Mouse (Mus musculus): Measurements from ENCODE around the gene Herc1. TPM values are rescaled to one million over a fixed set of nuclear protein-coding genes. Genes with fewer than 3 reads are reported as not detected.
"Not testable (repeated sequence)": the region's sequence is repeated elsewhere in the genome, so short reads cannot be mapped to it uniquely, and the experiment has no call there.

Herc1 gene
- polyA plus RNA-seq, 1 experiment, result 64.5 TPM

DNA sequence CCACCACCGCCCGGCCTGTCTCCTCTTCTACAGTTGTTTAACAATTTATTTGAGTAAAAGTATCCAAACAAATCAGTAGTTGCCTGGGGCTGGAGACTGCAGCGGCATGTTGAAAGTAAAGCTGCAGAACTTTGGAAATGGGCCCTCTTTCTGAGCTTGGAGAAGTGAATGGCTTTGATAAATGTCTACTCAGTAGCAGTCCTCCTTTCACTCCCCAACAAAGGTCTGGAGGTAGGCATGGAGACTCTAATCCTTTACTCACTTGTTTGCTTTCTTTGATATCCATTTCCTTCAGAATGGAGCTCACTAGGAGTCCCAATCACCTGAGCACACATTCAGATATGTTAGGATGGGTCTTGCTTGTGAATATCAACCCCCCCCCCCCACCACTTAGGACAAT is 20.1 kb downstream of the Herc1 start:
- peaks cover 4% of the 10 kb centered on the region; the same call in 1 of the 2 replicates for H3K4me1 ChIP-seq (ENCODE audit: control insufficient read depth, insufficient read depth, low read length)
- H3K4me3 ChIP-seq (ENCODE audit: insufficient read depth, low read length), result no peak overlapping the region
- no peak for TF ChIP-seq CTCF (IDR thresholded peaks at IDR 0.05; ENCODE audit: extremely low read depth, insufficient read depth, low read length)
- H3K27ac ChIP-seq (ENCODE audit: insufficient read depth, low read length), result no peak overlapping the region

DNA sequence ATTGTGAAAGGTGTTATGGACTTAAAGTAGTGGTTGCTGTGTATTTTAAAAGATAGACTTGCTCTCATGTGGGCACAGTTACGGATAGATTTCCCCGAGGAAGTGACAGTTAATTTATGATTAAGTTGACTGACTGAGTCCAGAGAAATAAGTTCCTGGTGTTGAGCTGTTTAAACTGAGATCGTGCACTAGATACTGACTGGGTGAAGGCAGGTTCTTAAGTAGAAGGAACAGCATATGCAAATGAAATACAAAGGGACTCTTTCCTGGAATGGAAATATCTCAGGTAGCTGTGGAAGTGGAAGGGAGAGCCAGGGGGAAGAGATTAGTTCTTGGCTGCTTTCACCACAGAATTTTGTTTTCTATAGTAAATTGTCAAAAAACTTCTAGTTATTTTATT is 20.6 kb downstream of the Herc1 start:
- H3K4me1 ChIP-seq (ENCODE audit: control insufficient read depth, insufficient read depth, low read length), result peaks cover 4% of the 10 kb centered on the region; the same call in 1 of the 2 replicates
- H3K27ac ChIP-seq (ENCODE audit: insufficient read depth, low read length), result no peak overlapping the region
- TF ChIP-seq POLR2A (IDR thresholded peaks at IDR 0.05; ENCODE audit: extremely low read depth, insufficient read depth, low read length), result no peak
- no peak for TF ChIP-seq CTCF (IDR thresholded peaks at IDR 0.05; ENCODE audit: extremely low read depth, insufficient read depth, low read length)
- H3K4me3 ChIP-seq (ENCODE audit: insufficient read depth, low read length), result no peak overlapping the region

DNA sequence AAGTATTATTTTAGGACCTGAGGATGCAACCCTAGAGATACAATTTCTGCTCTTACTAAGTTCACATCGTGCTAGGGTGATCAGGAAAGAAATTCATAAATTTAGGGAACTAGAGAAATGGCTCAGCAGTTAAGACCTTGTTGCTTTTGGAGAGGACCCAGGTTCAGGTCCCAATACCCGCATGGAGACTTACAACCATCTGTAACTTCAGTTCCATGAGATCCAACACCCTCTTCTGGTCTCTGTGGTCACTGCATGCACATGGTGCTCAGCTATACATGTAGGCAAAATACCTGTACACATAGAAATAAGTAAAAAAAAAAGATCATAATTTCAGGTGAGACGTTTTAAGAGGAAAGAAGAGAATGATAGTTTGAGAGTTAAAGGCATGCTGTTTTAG is 23.2 kb downstream of the Herc1 start:
- TF ChIP-seq CTCF (IDR thresholded peaks at IDR 0.05; ENCODE audit: extremely low read depth, insufficient read depth, low read length), result no peak
- no peak for TF ChIP-seq POLR2A (IDR thresholded peaks at IDR 0.05; ENCODE audit: extremely low read depth, insufficient read depth, low read length)
- Histone ChIP-seq H3K27ac (ENCODE audit: insufficient read depth, low read length) (no peak overlapping the region), H3K4me3 (ENCODE audit: insufficient read depth, low read length) (no peak overlapping the region), H3K4me1 (ENCODE audit: control insufficient read depth, insufficient read depth, low read length) (peaks cover 3% of the 10 kb centered on the region; the same call in 1 of the 2 replicates)

DNA sequence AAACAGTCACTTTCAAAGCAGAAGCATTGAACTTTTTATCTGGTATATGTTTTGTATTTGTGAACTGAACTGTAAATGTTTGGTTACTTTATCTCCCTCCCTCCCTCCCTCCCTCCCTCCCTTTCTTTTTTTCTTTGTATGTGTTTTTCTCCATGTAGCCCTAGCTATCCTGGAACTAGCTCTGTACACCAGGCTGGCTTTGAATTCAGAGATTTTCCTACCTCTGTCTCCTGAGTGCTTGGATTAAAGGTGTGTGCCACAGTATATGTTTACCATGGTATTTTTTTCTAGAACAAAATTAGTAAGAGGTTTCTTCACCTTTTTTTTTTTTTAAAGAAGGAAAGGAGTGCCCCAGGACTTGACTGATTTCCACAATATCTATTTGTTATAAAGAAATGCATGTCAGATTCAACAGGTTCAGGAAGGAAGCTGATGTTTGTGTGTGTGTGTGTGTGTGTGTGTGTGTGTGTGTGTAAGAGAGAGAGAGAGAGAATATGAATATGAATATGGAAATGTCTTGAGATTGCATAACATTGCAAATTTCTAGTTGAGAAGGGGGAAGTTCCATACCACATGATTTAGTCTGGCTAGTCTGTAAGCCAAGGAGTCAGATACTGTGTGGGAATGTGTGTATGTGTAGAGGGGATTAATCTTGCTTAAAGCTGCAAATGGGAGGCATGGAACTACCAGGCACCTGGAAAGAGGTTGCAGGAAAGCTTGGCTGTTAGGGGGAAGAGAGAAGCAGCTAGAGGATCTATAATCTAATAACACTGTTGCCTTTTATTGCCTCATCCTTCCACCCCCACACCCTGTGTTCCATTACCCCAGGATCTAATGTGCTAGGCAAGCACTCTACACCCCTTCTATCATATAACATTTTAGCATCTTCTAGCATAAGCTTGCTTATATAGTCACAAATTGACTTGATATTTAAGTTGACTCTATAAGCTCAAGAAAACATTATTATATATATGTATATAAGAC is 24.5 kb downstream of the Herc1 start:
- Histone ChIP-seq H3K27ac (ENCODE audit: insufficient read depth, low read length) (no peak overlapping the region), H3K4me1 (ENCODE audit: control insufficient read depth, insufficient read depth, low read length) (peaks cover 3% of the 10 kb centered on the region; the same call in 1 of the 2 replicates), H3K4me3 (ENCODE audit: insufficient read depth, low read length) (no peak overlapping the region)
- no peak for TF ChIP-seq CTCF (IDR thresholded peaks at IDR 0.05; ENCODE audit: extremely low read depth, insufficient read depth, low read length)
- no peak for TF ChIP-seq POLR2A (IDR thresholded peaks at IDR 0.05; ENCODE audit: extremely low read depth, insufficient read depth, low read length)

DNA sequence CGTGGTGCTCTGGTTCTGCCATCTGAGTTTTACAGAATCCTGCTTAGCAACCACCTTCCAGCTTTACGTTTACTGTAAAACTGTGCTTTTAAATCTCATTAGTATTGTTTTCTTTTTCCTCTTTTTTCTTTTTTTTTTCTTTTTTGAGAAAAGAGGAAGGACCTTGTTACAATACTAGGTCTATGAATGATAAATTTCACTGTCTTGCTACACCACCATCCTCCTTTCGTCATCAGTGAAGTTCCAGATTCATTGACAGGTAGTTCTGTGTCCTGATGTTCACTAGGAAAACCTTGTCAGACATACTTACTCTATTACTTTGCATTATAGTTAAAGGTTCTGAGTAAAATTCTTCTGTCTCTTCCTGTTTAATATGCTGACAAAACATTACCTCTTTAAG is 33.2 kb downstream of the Herc1 start:
- Histone ChIP-seq H3K27ac (ENCODE audit: insufficient read depth, low read length) (no peak overlapping the region), H3K4me3 (ENCODE audit: insufficient read depth, low read length) (no peak overlapping the region), H3K4me1 (ENCODE audit: control insufficient read depth, insufficient read depth, low read length) (no peaks in the 10 kb centered on the region)
- TF ChIP-seq CTCF (IDR thresholded peaks at IDR 0.05; ENCODE audit: extremely low read depth, insufficient read depth, low read length), result no peak
- no peak for TF ChIP-seq POLR2A (IDR thresholded peaks at IDR 0.05; ENCODE audit: extremely low read depth, insufficient read depth, low read length)

DNA sequence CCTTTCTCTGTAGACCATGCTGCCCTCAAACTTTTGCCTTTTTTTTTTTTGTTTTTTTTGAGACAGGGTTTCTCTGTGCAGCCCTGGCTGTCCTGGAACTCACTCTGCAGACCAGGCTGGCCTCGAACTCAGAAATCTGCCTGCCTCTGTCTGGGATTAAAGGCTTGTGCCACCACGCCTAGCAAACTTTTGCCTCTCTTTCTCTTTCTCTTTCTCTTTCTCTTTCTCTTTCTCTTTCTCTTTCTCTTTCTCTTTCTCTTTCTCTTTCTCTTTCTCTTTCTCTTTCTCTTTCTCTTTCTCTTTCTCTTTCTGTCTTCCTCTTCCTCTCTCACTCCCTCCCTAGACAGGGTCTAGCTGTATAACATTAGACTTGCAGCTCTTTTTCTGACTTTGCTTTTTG is 40.1 kb downstream of the Herc1 start:
- not testable (repeated sequence) for H3K4me1 ChIP-seq (ENCODE audit: control insufficient read depth, insufficient read depth, low read length); H3K4me3 ChIP-seq (ENCODE audit: insufficient read depth, low read length)

DNA sequence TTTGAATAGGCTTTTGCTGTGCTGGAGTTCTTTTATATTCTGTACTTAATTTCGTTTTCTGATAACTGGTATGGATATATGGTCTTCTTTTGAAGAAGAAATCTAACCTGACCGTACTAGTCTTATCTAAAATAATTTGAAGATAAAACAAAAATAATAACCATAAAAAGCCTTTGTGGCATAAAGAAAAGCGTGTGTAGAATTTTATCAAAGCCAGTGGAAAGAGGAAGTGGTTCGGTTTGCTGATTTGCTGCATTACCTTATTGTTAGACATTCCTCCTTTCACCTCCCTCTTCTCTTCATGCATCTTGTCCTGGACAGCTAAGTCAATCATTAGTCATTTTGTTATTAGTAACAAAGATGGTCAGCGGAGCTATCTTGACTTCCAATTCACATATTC is 43.1 kb downstream of the Herc1 start:
- Histone ChIP-seq H3K27ac (ENCODE audit: insufficient read depth, low read length) (no peak overlapping the region), H3K4me3 (ENCODE audit: insufficient read depth, low read length) (no peak overlapping the region), H3K4me1 (ENCODE audit: control insufficient read depth, insufficient read depth, low read length) (no peaks in the 10 kb centered on the region)
- TF ChIP-seq CTCF (IDR thresholded peaks at IDR 0.05; ENCODE audit: extremely low read depth, insufficient read depth, low read length) (no peak), POLR2A (IDR thresholded peaks at IDR 0.05; ENCODE audit: extremely low read depth, insufficient read depth, low read length) (no peak)

More for the DNA sequence above, 40.1 kb downstream of the Herc1 start:
- not testable (repeated sequence) for H3K27ac ChIP-seq (ENCODE audit: insufficient read depth, low read length)

DNA sequence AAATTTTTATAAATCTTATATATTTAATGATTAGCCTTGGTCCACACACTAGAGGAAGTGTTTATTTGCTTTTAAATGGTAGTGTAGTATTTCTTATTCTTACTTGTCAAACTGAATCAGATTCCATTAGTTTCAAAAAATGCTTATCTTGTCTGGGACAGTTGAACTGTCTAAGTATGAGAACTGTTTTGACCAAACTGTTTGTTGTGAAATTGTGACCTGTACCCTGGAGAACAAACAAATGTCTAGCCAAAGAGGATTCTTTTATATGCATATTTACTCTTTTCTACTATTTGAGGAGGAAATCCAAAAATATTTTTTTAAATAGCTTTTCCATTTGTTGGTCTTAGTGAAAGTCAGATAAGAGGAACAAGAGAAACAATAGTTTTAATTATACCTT is 73.2 kb downstream of the Herc1 start:
- no peaks in the 10 kb centered on the region for H3K4me1 ChIP-seq (ENCODE audit: control insufficient read depth, insufficient read depth, low read length)
- TF ChIP-seq POLR2A (IDR thresholded peaks at IDR 0.05; ENCODE audit: extremely low read depth, insufficient read depth, low read length) (no peak), CTCF (IDR thresholded peaks at IDR 0.05; ENCODE audit: extremely low read depth, insufficient read depth, low read length) (no peak)
- H3K27ac ChIP-seq (ENCODE audit: insufficient read depth, low read length), result no peak overlapping the region
- H3K4me3 ChIP-seq (ENCODE audit: insufficient read depth, low read length), result no peak overlapping the region

DNA sequence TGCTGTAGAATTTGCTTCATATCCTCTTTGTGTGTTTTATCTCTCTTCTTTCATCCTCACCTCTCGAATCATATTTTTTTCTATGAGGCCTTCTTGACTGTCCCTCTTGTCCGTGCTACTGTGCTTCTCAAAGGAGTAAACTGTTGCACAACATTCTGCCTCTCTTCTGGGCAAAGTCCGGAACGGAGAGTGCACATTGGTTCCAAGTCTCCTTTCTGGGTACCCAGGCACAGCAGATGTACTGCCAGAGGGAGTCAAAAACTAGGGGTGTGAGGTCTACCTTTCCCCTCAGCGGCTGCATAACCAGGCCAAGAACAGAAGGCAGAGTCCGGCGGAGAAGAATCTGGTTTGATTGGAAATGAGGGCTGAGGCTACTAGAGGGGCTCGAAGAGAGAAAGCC is 89.8 kb downstream of the Herc1 start:
- TF ChIP-seq CTCF (IDR thresholded peaks at IDR 0.05; ENCODE audit: extremely low read depth, insufficient read depth, low read length) (no peak), POLR2A (IDR thresholded peaks at IDR 0.05; ENCODE audit: extremely low read depth, insufficient read depth, low read length) (no peak)
- H3K4me1 ChIP-seq (ENCODE audit: control insufficient read depth, insufficient read depth, low read length), result no peaks in the 10 kb centered on the region
- H3K27ac ChIP-seq (ENCODE audit: insufficient read depth, low read length), result no peak overlapping the region
- H3K4me3 ChIP-seq (ENCODE audit: insufficient read depth, low read length), result no peak overlapping the region

DNA sequence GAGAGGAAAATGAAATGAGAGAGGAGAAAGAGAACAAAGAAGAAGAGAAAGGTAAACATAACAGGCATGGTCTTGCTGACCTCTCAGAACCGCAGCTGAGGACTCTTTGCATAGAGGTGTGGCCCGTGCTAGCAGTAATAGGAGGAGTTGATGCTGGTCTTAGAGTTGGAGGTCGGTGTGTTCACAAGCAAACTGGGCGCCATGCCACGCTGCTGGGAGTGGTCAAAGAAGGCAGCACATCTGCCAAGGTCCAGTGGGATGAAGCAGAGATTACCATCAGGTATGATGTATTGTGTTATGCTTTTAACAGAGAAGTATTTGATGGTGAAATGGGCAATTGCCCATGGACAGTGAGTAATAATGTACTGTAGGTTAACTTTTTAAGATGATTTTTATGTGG is 98.0 kb downstream of the Herc1 start:
- no peak overlapping the region for H3K4me3 ChIP-seq (ENCODE audit: insufficient read depth, low read length)
- H3K4me1 ChIP-seq (ENCODE audit: control insufficient read depth, insufficient read depth, low read length), result no peaks in the 10 kb centered on the region
- TF ChIP-seq POLR2A (IDR thresholded peaks at IDR 0.05; ENCODE audit: extremely low read depth, insufficient read depth, low read length), result no peak
- H3K27ac ChIP-seq (ENCODE audit: insufficient read depth, low read length), result no peak overlapping the region
